Mouse (Mus musculus): Measurements from ENCODE around the gene Hoxa6.

Hoxa6 gene

DNA sequence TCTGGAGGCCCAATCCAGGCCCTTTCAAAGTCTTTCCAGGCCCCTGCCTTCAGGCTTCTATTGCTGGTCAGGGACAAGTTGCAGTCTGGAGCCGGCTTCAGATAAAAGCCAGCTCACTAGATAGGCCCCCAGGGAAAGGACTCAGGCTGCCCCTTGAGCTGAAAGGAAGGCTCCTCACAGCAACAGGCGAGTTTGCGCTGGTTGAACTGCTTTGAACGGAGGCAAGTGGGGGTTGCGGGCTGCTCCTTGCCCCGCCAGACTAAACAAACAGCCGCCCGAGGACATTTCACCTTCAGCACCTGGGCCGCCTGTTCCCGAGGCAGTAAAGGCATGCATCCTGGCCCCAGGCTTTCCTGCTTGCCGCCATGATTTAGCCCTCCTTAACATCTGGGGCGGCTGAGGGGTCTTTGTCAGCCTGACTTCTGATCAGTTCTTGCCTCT, 35.2 kb upstream of the Hoxa6 start:
- H3K27me3 ChIP-seq (ENCODE audit: insufficient read depth, low read length): peaks cover 96% of the 10 kb centered on the region
- peaks cover 2% of the 10 kb centered on the region; the same call in 1 of the 2 replicates for H3K9me3 ChIP-seq (ENCODE audit: low read length)
- peaks cover 76% of the 10 kb centered on the region for H3K4me1 ChIP-seq (replicated peaks; ENCODE audit: low read depth, low read length)
- no peaks in the 10 kb centered on the region for H3K36me3 ChIP-seq (ENCODE audit: insufficient read depth, low read length)
- no peak overlapping the region for H3K4me3 ChIP-seq (replicated peaks; ENCODE audit: low read length)
- no peak for TF ChIP-seq CTCF (conservative IDR thresholded peaks at IDR 0.05; ENCODE audit: low read length)
- no peak for TF ChIP-seq POU5F1 (IDR thresholded peaks at IDR 0.05; ENCODE audit: borderline replicate concordance, low read length)
- TF ChIP-seq NANOG (IDR thresholded peaks at IDR 0.05; ENCODE audit: borderline replicate concordance, low read length): no peak

DNA sequence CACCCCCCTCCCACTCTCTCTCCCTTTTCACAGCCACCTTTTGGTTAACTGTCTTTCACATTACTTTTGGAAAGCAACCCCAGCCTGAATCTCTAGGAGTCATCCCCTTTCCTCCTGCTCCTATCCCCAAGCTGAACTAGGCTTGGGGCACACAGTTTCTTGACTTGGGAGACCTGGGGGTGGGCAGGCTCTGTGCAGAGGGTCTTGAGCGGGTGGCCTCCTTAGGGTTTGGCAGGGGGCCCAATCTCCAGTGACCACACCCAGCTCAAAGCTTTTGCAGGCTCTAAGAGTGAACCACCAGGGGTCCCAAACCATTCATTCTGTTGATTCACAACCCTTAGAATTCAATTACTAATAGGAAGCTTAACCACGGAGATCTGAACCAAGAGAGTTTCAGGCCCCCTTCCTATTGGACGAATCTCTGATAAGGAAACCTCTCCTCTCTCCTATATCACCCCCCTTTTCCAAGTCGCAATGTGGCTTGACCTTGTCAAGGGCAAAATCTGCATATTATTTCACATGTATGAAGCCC, 34.3 kb upstream of the Hoxa6 start:
- Histone ChIP-seq H3K9me3 (ENCODE audit: low read length) (0 out of 2 replicates have a peak, but pooled peaks cover 2% of the 10 kb centered on the region), H3K27me3 (ENCODE audit: insufficient read depth, low read length) (peaks cover 96% of the 10 kb centered on the region), H3K4me3 (replicated peaks; ENCODE audit: low read length) (no peak overlapping the region), H3K4me1 (replicated peaks; ENCODE audit: low read depth, low read length) (peaks cover 68% of the 10 kb centered on the region), H3K36me3 (ENCODE audit: insufficient read depth, low read length) (no peaks in the 10 kb centered on the region)
- TF ChIP-seq POU5F1 (IDR thresholded peaks at IDR 0.05; ENCODE audit: borderline replicate concordance, low read length) (no peak), NANOG (IDR thresholded peaks at IDR 0.05; ENCODE audit: borderline replicate concordance, low read length) (no peak), CTCF (conservative IDR thresholded peaks at IDR 0.05; ENCODE audit: low read length) (no peak)

DNA sequence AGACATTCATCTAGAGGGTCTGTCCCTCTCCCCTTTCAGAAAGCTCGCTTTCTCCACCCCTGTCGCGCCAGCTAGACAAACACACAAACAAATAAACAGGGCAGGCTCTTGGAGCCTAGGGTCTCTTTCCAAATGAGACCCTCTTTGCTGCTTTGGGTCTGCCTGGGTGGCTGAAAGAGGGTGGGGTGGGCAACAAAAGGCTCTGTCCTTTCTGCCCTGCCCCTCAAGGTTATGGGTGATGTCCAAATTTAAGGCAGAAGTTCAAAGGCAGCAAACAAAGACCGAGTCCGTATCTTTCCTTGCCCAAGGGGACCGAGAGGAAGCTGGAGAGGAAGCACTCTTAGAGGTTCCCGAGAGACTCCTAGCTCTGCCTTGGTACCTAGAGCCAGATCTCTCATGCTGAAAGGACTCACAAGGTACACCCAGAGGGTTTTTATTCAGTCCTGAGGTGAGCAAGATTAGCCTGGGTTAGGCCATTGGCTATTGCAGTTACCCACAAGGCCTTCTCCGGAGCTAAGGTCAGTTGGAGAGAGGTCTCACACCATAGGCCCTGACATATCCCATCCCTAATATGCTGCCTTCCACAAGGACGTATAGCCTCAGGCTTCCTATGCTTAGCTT, 32.6 kb upstream of the Hoxa6 start:
- Histone ChIP-seq H3K4me3 (replicated peaks; ENCODE audit: low read length) (peak overlapping the region; percentile 51), H3K27me3 (ENCODE audit: insufficient read depth, low read length) (peaks cover 97% of the 10 kb centered on the region), H3K4me1 (replicated peaks; ENCODE audit: low read depth, low read length) (peaks cover 58% of the 10 kb centered on the region), H3K9me3 (ENCODE audit: low read length) (peaks cover 2% of the 10 kb centered on the region; the same call in 1 of the 2 replicates), H3K36me3 (ENCODE audit: insufficient read depth, low read length) (no peaks in the 10 kb centered on the region)
- TF ChIP-seq NANOG (IDR thresholded peaks at IDR 0.05; ENCODE audit: borderline replicate concordance, low read length) (no peak), CTCF (conservative IDR thresholded peaks at IDR 0.05; ENCODE audit: low read length) (no peak), POU5F1 (IDR thresholded peaks at IDR 0.05; ENCODE audit: borderline replicate concordance, low read length) (no peak)

DNA sequence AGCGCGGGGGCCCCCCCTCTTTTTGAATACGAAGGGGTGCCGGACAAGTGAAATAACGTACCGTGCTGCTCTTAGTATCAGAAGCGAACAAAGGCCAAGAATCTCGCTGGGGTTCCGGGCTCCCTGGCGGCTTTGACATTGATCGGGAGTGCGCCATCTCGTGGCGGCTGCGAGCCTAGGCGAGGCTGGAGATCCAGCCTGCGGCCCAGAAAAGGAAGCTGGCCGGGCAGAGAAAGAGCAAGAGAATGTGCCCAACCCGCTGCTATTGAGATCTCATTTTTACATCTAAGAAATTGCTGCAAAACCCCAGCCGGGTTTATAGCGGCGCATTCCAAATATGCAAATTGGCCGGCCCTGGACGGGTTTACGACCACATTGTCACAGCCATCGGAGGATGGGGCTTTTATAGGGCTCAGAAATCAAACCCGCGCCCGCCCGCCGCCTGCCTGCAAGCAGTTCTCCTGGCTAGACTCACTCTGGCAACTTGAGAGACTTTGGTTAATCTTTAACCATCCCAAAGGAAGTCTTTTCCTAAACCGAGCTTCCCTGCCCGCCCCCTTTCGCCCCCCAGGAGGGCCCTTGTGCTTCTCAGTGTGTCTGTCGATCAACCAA, 32.0 kb upstream of the Hoxa6 start, which contains the start of gene Hoxa10:
TSS of gene Hoxa10 (minus strand) at position 466 of the 612 bp plus-strand sequence.
- Histone ChIP-seq H3K9me3 (ENCODE audit: low read length) (peaks cover 2% of the 10 kb centered on the region; the same call in 1 of the 2 replicates), H3K36me3 (ENCODE audit: insufficient read depth, low read length) (no peaks in the 10 kb centered on the region), H3K4me3 (replicated peaks; ENCODE audit: low read length) (peak within 1 kb of the TSS; percentile 51), H3K27me3 (ENCODE audit: insufficient read depth, low read length) (peaks cover 97% of the 10 kb centered on the region), H3K4me1 (replicated peaks; ENCODE audit: low read depth, low read length) (peaks cover 52% of the 10 kb centered on the region)
- TF ChIP-seq CTCF (conservative IDR thresholded peaks at IDR 0.05; ENCODE audit: low read length): peak; percentile 74
- no peak for TF ChIP-seq NANOG (IDR thresholded peaks at IDR 0.05; ENCODE audit: borderline replicate concordance, low read length)

DNA sequence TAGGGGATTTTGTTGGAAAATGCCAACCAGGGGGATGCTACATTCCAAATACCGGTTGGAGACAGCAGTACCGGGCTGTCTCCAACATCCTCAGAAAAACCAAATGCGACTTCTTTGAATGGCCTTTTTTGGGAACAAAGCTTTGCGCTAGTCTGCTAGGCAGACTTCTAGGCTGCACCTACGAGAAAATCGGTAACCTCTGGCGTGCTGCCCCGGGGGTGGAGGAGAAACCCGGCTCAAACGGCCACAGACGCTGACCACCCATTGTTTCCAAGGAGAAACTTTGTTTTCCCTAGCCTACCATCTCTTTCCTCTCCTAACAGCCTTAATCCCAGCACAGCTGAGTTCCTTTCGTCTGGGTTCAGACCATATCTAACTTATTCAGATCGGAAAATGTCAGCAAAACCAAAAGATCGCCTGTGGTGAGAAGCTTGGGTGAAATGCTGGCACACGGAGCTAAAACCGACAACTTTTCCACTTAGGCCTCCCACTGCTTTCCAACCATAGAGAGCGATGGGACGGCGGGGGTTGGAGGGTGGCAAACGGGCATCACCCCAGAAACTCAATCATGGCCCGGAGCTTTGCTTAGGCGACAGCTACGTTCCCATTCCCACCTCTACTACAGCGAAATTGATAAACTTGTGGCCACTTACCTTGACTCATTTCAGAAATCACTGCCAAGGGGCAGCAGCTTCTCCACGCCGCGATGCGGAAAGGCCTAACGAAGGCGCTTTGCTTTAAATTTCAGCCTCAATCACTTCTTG, 31.3 kb upstream of the Hoxa6 start:
- peak overlapping the region; percentile 51 for H3K4me3 ChIP-seq (replicated peaks; ENCODE audit: low read length)
- H3K27me3 ChIP-seq (ENCODE audit: insufficient read depth, low read length): peaks cover 97% of the 10 kb centered on the region
- H3K36me3 ChIP-seq (ENCODE audit: insufficient read depth, low read length): no peaks in the 10 kb centered on the region
- H3K4me1 ChIP-seq (replicated peaks; ENCODE audit: low read depth, low read length): peaks cover 51% of the 10 kb centered on the region
- H3K9me3 ChIP-seq (ENCODE audit: low read length): peaks cover 2% of the 10 kb centered on the region; the same call in 1 of the 2 replicates
- TF ChIP-seq NANOG (IDR thresholded peaks at IDR 0.05; ENCODE audit: borderline replicate concordance, low read length) (no peak), POU5F1 (IDR thresholded peaks at IDR 0.05; ENCODE audit: borderline replicate concordance, low read length) (no peak), CTCF (conservative IDR thresholded peaks at IDR 0.05; ENCODE audit: low read length) (no peak)

DNA sequence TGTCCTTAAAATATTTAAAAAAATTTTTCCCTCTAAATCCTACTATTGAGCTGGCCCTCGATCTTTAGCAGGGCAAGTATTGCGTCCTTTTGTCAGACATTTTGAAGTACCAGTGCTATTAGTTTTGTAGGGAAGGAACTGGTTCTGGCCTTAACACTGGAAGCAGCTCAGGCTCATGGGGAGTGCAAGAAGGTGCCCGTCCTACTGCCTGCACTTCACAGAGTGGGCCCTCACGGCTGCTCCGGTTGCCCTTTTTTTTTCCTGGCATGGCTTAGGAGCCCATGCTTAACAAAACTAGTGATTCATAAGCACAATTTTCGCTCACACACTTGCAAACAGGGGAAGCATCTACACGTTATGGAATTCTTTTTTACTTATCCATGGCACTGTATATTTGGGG, 30.5 kb upstream of the Hoxa6 start:
- Histone ChIP-seq H3K9me3 (ENCODE audit: low read length) (peaks cover 2% of the 10 kb centered on the region; the same call in 1 of the 2 replicates), H3K36me3 (ENCODE audit: insufficient read depth, low read length) (no peaks in the 10 kb centered on the region), H3K4me1 (replicated peaks; ENCODE audit: low read depth, low read length) (peaks cover 48% of the 10 kb centered on the region), H3K4me3 (replicated peaks; ENCODE audit: low read length) (no peak overlapping the region), H3K27me3 (ENCODE audit: insufficient read depth, low read length) (peaks cover 97% of the 10 kb centered on the region)
- no peak for TF ChIP-seq CTCF (conservative IDR thresholded peaks at IDR 0.05; ENCODE audit: low read length)
- no peak for TF ChIP-seq NANOG (IDR thresholded peaks at IDR 0.05; ENCODE audit: borderline replicate concordance, low read length)
- no peak for TF ChIP-seq POU5F1 (IDR thresholded peaks at IDR 0.05; ENCODE audit: borderline replicate concordance, low read length)

DNA sequence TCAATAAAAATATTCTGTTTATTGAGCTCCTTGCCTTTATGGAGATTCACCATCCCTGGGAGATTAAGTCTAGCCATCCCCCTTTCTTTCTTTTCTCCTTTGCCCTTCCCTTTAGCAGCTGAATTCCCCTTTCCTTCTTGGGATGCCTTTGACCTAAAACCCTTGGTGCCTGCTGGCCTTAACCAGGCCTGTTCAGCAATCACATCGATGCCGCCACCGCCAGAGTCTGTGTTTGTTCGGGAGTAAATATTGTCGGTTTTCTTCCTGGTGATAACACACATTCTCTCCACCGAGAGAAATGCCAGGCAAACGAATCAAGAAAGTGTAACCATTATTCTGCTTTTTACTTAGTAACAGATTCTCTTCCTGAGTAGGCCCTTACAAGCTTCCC, 29.6 kb upstream of the Hoxa6 start:
- TF ChIP-seq NANOG (IDR thresholded peaks at IDR 0.05; ENCODE audit: borderline replicate concordance, low read length): no peak
- TF ChIP-seq POU5F1 (IDR thresholded peaks at IDR 0.05; ENCODE audit: borderline replicate concordance, low read length): no peak
- no peak for TF ChIP-seq CTCF (conservative IDR thresholded peaks at IDR 0.05; ENCODE audit: low read length)
- Histone ChIP-seq H3K9me3 (ENCODE audit: low read length) (peaks cover 2% of the 10 kb centered on the region; the same call in 1 of the 2 replicates), H3K4me1 (replicated peaks; ENCODE audit: low read depth, low read length) (peaks cover 47% of the 10 kb centered on the region), H3K27me3 (ENCODE audit: insufficient read depth, low read length) (peaks cover 97% of the 10 kb centered on the region), H3K4me3 (replicated peaks; ENCODE audit: low read length) (no peak overlapping the region), H3K36me3 (ENCODE audit: insufficient read depth, low read length) (no peaks in the 10 kb centered on the region)
